Mouse (Mus musculus) naive thymus-derived CD4-positive, alpha-beta T cell, adult 5 months (primary cell): ENCODE measurements around the gene Nxph1. TPM values are rescaled to one million over a fixed set of nuclear protein-coding genes. Genes with fewer than 3 reads are reported as not detected.

Experiments used
- polyA plus RNA-seq: library from polyadenylated mRNA; unstranded; fragments of 100-300 nt; shearing (Covaris generic); gene quantifications from one replicate; pipeline ENCODE4 v1.2.1, GENCODE M21; 2017

The Nxph1 gene
- not detected for polyA plus RNA-seq

DNA sequence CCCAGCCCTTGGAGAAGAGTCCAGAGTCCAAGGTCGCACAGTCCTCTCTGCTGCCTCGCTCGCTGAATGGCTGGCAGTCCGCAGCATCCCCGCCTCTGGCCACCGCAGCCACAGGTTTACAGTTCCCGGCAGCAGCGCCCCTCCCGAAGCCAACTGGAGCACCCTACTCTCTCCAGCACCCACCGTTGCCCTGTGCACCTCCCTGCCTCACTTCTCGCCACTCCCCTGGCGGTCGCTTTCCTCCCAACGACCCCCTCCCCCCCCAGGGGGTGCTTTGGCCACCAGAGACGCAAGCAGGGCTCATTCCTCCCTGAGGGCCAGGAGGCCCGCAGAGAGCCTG, at the start of gene Nxph1:
Nxph1 (plus strand) TSS at position 301 of the 340 bp plus-strand sequence.

Other genes starting within 250 kb of the Nxph1 start
- not detected for gene Ica1, start 169.9 kb upstream of the Nxph1 start, polyA plus RNA-seq